Mouse (Mus musculus) small intestine, adult 2 months (tissue): ENCODE data around the gene Nup133.

Source experiments
- CTCF ChIP-seq: fragments of 200-500 bp; IDR thresholded peaks from 2 replicates; pipeline ENCODE4 v1.5.1; 2012; ENCODE audit warnings: low read depth, mild to moderate bottlenecking, control low read depth, inconsistent platforms, low read length, moderate library complexity, mixed read lengths; ENCODE audit not compliant: insufficient replicate concordance, insufficient read length; ENCODE audit errors: extremely low read depth
- POLR2A ChIP-seq: fragments of 200-500 bp; IDR thresholded peaks from 2 replicates; pipeline ENCODE4 v1.6.1; 2012; ENCODE audit warnings: low read depth, mild to moderate bottlenecking, control low read depth, inconsistent platforms, low read length, moderate library complexity

GRCm38 (mm10) chr8:123902653-123903052 lies 46.4 kb downstream of the Nup133 start:
- TF ChIP-seq POLR2A (no peak), CTCF (no peak)
